Mouse (Mus musculus): ENCODE data around the gene Col16a1. TPM values are rescaled to one million over a fixed set of nuclear protein-coding genes. Genes with fewer than 3 reads are reported as not detected.

The Col16a1 gene
- polyA plus RNA-seq, 1 experiment from 2014 or later, result 63.0 TPM

DNA sequence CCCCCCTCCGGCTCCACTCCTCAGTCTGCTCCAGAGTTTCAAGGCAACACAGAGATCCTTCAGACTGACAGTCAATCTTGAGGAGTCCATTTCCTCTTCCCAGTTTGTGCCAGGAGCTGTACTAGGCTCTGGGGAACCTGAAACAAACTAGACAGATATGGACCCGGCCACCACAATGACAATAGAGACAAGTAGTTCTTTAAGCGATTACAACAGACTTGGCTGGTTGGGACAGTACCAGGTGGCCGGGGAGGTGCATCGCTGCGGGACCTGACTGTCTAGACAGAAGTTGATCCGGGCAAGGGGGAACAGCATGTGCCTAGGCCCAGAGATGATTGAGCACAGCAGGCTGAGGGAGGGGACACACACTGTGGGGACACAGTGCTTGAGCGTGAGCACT, 53.5 kb downstream of the Col16a1 start:
- Histone ChIP-seq H3K4me2 (replicated peaks) (no peak overlapping the region), H3K27me3 (replicated peaks) (no peaks in the 10 kb centered on the region), H3K36me3 (no peaks in the 10 kb centered on the region), H3K4me1 (replicated peaks) (peaks cover 18% of the 10 kb centered on the region), H3K27ac (no peak overlapping the region), H3K9me3 (no peaks in the 10 kb centered on the region), H3K4me3 (replicated peaks) (no peak overlapping the region), H3K9ac (no peak overlapping the region)
- ATAC-seq, result no peak
- WGBS, result 46% methylated on average over 8 of the region's 8 CpGs

DNA sequence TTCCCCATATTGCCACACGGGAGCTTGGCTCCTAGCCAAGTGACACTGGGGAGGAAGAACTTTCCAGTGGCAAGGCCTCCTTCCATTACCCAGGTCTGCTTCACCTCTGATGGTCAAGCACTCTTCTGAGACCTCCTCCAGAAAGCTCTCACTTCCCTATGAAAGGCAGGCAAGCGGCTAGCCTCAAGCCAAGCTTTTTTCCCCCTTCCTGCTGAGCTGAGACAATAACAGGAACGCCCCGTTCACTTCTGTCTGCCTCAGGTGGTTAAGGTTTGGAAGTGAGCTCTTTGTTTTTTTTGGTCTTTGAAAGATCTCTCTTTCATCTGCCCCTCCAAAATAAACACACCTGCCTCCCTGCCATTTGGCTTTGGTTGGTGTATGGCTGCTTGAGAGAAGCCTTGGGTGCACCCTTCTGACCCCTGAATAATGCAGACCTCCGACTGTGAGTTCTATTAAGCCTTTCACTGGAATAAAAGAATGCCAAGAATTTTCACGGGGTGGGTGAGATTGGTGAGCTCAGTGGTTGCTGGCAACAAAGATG, 54.5 kb downstream of the Col16a1 start, which contains the start of gene Pef1:
TSS of gene Pef1 (plus strand) at position 448 of the 541 bp plus-strand sequence.
- H3K9ac ChIP-seq, result no peak within 1 kb of the TSS
- H3K9me3 ChIP-seq, result no peaks in the 10 kb centered on the region
- no peak for ATAC-seq
- H3K4me3 ChIP-seq (replicated peaks), result no peak within 1 kb of the TSS
- 12% methylated on average over 6 of the region's 6 CpGs for WGBS
- H3K27me3 ChIP-seq (replicated peaks), result no peaks in the 10 kb centered on the region
- peak within 1 kb of the TSS; percentile 60 for H3K27ac ChIP-seq
- no peak within 1 kb of the TSS for H3K4me2 ChIP-seq (replicated peaks)
- H3K36me3 ChIP-seq, result no peaks in the 10 kb centered on the region
- peaks cover 20% of the 10 kb centered on the region for H3K4me1 ChIP-seq (replicated peaks)

GRCm38 (mm10) chr4:130103632-130104031, 56.0 kb downstream of the Col16a1 start:
- 79% methylated on average over 12 of the region's 12 CpGs for WGBS
- Histone ChIP-seq H3K4me3 (replicated peaks) (no peak overlapping the region), H3K36me3 (no peaks in the 10 kb centered on the region), H3K9ac (no peak overlapping the region), H3K27ac (peak overlapping the region; percentile 79; the same call in 1 of the 2 replicates), H3K27me3 (replicated peaks) (no peaks in the 10 kb centered on the region), H3K4me1 (replicated peaks) (peaks cover 24% of the 10 kb centered on the region), H3K9me3 (no peaks in the 10 kb centered on the region), H3K4me2 (replicated peaks) (no peak overlapping the region)
- ATAC-seq, result no peak

DNA sequence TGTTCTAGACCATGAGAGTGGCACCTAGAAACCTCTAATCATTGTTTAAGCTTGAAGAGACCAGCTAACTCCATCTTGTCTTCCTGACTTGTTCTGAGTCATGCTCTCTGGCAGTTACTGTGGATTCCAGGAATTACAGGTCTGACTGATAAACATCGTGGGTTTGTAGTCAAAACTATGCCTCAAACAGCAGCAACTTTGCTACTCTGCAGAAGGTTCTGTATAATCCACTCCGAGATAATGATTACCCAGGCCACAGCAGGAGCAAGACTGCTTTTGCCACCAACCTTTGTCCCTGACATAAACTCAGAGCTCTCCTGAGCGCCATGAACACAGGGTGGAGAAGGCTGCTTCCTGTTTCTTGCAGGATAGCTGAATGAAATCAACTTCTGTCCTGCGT, 56.9 kb downstream of the Col16a1 start:
- no peaks in the 10 kb centered on the region for H3K36me3 ChIP-seq
- peak; percentile 73 for ATAC-seq
- WGBS, result 44% methylated on average over 4 of the region's 4 CpGs

DNA sequence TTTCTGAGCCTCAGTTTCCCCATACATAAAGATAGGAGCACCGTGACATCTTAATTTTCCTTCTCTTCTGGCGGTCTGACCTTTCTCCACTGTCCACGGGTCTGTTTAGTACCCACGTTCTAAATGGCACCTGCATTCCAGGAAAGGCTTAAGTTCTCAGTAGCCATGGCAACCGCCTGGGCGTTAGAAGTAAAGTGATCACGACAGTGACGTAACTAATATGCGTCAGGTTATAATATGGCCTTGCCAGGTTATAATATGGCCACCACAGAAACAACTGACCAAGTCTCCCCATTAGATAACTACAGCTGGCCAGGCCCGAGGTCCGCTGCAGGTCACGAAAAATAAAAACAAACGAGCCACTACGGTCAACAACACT, 59.4 kb downstream of the Col16a1 start:
- Histone ChIP-seq H3K9me3 (no peaks in the 10 kb centered on the region), H3K36me3 (no peaks in the 10 kb centered on the region), H3K4me3 (replicated peaks) (peak overlapping the region; percentile 73), H3K27me3 (replicated peaks) (no peaks in the 10 kb centered on the region), H3K27ac (peak overlapping the region; percentile 14; the same call in 1 of the 2 replicates), H3K4me2 (replicated peaks) (peak overlapping the region; percentile 48), H3K9ac (no peak overlapping the region), H3K4me1 (replicated peaks) (peaks cover 27% of the 10 kb centered on the region)
- ATAC-seq, result peak; percentile 42
- WGBS, result 11% methylated on average over 14 of the region's 14 CpGs

More for the DNA sequence above, 56.9 kb downstream of the Col16a1 start:
- Histone ChIP-seq H3K9ac (no peak overlapping the region), H3K4me1 (replicated peaks) (peaks cover 33% of the 10 kb centered on the region), H3K4me3 (replicated peaks) (no peak overlapping the region), H3K27ac (peak overlapping the region; percentile 79), H3K9me3 (no peaks in the 10 kb centered on the region), H3K27me3 (replicated peaks) (no peaks in the 10 kb centered on the region), H3K4me2 (replicated peaks) (peak overlapping the region; percentile 4; the same call in 1 of the 2 replicates)

DNA sequence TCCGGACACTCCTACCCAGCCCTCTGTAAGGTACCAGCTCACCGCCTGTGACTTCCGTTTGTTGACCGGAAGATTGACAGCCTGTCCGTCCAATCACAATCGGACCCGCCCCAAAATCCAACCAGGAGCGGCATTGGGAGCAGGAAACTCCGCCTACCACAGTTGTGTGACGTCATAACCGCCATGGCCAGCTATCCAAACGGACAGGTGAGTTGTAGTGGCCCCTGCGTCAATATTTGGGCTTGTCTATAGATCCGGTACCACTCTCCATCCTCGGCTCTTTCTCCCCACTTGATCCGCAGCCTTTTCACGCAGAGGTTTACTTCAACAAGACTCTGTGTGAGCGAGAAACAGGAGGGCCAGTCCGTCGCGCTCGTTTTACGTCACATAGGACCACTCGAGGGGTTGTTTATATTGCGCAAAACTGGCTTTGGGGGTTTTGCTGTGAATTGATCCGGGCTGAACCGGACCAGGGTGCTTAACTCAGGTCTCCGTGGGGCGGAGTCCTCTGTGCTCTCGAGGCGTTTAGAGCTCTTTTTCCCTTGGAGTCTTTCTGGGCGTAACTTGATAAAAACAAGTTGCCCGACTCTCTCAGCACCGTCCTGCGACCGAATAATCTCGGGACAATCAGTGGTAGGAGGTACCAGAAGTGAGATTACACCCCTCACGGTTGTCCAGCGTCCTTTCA, 59.9 kb downstream of the Col16a1 start:
- Histone ChIP-seq H3K36me3 (no peaks in the 10 kb centered on the region), H3K4me3 (replicated peaks) (peak overlapping the region; percentile 73), H3K9ac (peak overlapping the region; percentile 61), H3K9me3 (no peaks in the 10 kb centered on the region), H3K27ac (peak overlapping the region; percentile 85), H3K4me1 (replicated peaks) (peaks cover 22% of the 10 kb centered on the region), H3K4me2 (replicated peaks) (peak overlapping the region; percentile 70), H3K27me3 (replicated peaks) (no peaks in the 10 kb centered on the region)
- peak; percentile 93 for ATAC-seq
- under 1% methylated on average over 39 of the region's 39 CpGs for WGBS

DNA sequence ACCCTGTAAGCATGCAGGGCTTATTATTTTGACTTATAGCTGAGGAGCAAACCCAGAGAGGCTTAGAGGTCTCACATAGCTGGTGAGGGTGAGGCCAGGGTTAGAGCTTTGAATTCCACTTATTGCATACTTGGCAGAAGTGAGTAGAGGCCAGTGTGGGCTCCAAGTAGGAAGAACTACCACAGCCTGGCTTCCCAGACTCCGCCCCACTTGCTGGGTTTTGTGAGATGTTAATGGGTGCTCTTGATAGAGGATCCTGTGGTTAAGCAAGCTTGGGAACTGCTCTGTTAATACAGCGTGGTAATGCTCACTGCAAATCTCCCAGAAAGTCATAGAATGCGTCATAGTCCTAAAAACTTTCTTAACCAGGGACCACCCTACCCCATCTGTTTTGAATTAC, 61.3 kb downstream of the Col16a1 start:
- peak overlapping the region; percentile 70; the same call in 1 of the 2 replicates for H3K4me2 ChIP-seq (replicated peaks)
- H3K4me1 ChIP-seq (replicated peaks), result peaks cover 22% of the 10 kb centered on the region
- ATAC-seq, result no peak
- 83% methylated on average over 3 of the region's 3 CpGs for WGBS
- H3K4me3 ChIP-seq (replicated peaks), result no peak overlapping the region
- no peak overlapping the region for H3K27ac ChIP-seq
- H3K27me3 ChIP-seq (replicated peaks), result no peaks in the 10 kb centered on the region
- H3K36me3 ChIP-seq, result no peaks in the 10 kb centered on the region
- H3K9ac ChIP-seq, result no peak overlapping the region
- no peaks in the 10 kb centered on the region for H3K9me3 ChIP-seq

DNA sequence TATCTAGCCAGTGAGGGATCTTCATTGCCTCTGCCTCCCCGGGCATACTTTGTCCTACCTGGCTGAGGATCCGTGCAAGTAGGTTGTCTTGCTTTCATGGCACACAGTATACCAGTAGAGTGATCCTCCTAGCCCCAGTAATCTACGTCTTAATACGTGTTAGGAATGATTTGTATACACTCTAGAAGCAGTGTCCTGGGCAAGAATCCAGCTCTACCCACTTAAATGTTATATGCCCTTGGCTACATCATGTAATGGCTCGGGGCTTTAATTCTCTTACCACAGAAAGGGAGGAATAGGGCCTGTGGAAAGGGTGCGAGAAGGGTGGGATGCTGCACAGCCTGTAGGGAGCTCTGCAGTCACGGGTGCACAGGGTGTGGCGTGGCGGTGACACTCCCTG, 62.0 kb downstream of the Col16a1 start:
- Histone ChIP-seq H3K27me3 (replicated peaks) (no peaks in the 10 kb centered on the region), H3K27ac (no peak overlapping the region), H3K4me1 (replicated peaks) (peaks cover 22% of the 10 kb centered on the region), H3K9me3 (no peaks in the 10 kb centered on the region), H3K4me2 (replicated peaks) (no peak overlapping the region), H3K4me3 (replicated peaks) (no peak overlapping the region), H3K9ac (no peak overlapping the region), H3K36me3 (no peaks in the 10 kb centered on the region)
- 80% methylated on average over 9 of the region's 9 CpGs for WGBS
- no peak for ATAC-seq

DNA sequence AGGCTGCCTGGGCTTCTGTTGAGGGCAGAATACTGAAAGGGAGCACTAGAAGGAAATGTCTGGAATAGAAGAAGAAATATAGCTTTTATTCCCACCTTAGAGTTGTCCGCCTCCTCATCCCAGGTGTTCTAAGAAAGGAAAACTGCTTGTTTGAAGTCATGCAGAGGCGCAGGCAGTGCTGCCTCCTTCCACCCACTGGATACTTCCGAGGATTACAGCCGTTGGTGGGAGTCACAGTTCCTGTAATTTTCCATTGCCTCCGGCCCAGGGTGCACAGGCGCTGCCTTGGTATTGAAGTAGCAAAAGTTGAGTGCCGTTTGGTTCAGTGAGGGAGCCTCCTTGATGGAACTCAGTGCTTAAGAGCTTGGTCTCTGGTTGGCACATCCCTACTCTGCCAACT, 62.5 kb downstream of the Col16a1 start:
- Histone ChIP-seq H3K4me2 (replicated peaks) (no peak overlapping the region), H3K4me3 (replicated peaks) (no peak overlapping the region), H3K9ac (no peak overlapping the region), H3K9me3 (no peaks in the 10 kb centered on the region), H3K27ac (no peak overlapping the region), H3K36me3 (no peaks in the 10 kb centered on the region), H3K27me3 (replicated peaks) (no peaks in the 10 kb centered on the region), H3K4me1 (replicated peaks) (peaks cover 22% of the 10 kb centered on the region)
- no peak for ATAC-seq
- WGBS, result 87% methylated on average over 7 of the region's 7 CpGs

- Histone ChIP-seq H3K4me3 (replicated peaks) (no peak overlapping the region), H3K9ac (no peak overlapping the region), H3K4me2 (replicated peaks) (no peak overlapping the region), H3K27ac (no peak overlapping the region), H3K9me3 (no peaks in the 10 kb centered on the region), H3K27me3 (replicated peaks) (no peaks in the 10 kb centered on the region), H3K4me1 (replicated peaks) (peaks cover 15% of the 10 kb centered on the region), H3K36me3 (no peaks in the 10 kb centered on the region)
- ATAC-seq, result no peak
- 71% methylated on average over 7 of the region's 7 CpGs for WGBS
Measured at GRCm38 (mm10) chr4:130112299-130112698, 64.7 kb downstream of the Col16a1 start.

DNA sequence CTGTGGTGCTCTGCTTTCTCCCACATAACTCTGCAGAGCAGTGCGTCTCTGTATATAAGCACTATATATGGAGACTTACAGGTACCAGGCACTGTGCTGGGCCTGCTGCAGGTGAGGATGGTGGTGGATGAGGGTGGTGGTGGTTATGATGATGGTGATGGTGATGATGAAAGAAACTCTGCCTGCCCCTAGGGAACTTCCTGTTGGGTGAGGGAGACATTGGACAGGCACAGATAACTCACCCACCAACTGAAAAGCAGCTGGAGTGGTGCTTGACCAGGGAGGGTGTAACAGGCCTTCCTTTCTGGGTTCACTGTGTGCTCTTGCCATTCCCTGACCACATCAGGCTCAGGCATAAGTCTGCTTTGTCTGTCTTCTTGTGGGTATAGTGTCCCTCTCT, 65.1 kb downstream of the Col16a1 start:
- no peaks in the 10 kb centered on the region for H3K9me3 ChIP-seq
- WGBS, result 95% methylated on average over 1 of the region's 1 CpGs

GRCm38 (mm10) chr4:130120752-130121151, 73.1 kb downstream of the Col16a1 start:
- H3K4me2 ChIP-seq (replicated peaks), result no peak overlapping the region
- no peaks in the 10 kb centered on the region for H3K4me1 ChIP-seq (replicated peaks)
- H3K9me3 ChIP-seq, result no peaks in the 10 kb centered on the region
- WGBS, result 81% methylated on average over 4 of the region's 4 CpGs
- H3K27ac ChIP-seq, result no peak overlapping the region
- no peak overlapping the region for H3K9ac ChIP-seq
- no peaks in the 10 kb centered on the region for H3K27me3 ChIP-seq (replicated peaks)
- no peak overlapping the region for H3K4me3 ChIP-seq (replicated peaks)
- ATAC-seq, result no peak
- H3K36me3 ChIP-seq, result peaks cover 33% of the 10 kb centered on the region; the same call in 1 of the 2 replicates

More for the DNA sequence above, 65.1 kb downstream of the Col16a1 start:
- H3K9ac ChIP-seq, result no peak overlapping the region
- peaks cover 15% of the 10 kb centered on the region for H3K4me1 ChIP-seq (replicated peaks)
- H3K36me3 ChIP-seq, result no peaks in the 10 kb centered on the region
- no peak overlapping the region for H3K4me3 ChIP-seq (replicated peaks)
- no peaks in the 10 kb centered on the region for H3K27me3 ChIP-seq (replicated peaks)
- no peak overlapping the region for H3K4me2 ChIP-seq (replicated peaks)
- no peak overlapping the region for H3K27ac ChIP-seq
- ATAC-seq, result no peak

- no peak for ATAC-seq
- Histone ChIP-seq H3K27ac (no peak overlapping the region), H3K9me3 (no peaks in the 10 kb centered on the region), H3K36me3 (peaks cover 37% of the 10 kb centered on the region; the same call in 1 of the 2 replicates), H3K27me3 (replicated peaks) (no peaks in the 10 kb centered on the region), H3K9ac (no peak overlapping the region), H3K4me1 (replicated peaks) (no peaks in the 10 kb centered on the region), H3K4me3 (replicated peaks) (no peak overlapping the region), H3K4me2 (replicated peaks) (no peak overlapping the region)
- 74% methylated on average over 8 of the region's 8 CpGs for whole genome bisulfite sequencing
Measured at GRCm38 (mm10) chr4:130121560-130121959, 73.9 kb downstream of the Col16a1 start.
